Mouse (Mus musculus): Measurements from ENCODE around the gene Lbx1. TPM values are rescaled to one million over a fixed set of nuclear protein-coding genes. Genes with fewer than 3 reads are reported as not detected.
A peak's percentile ranks its signal among the peaks of the same experiment; 100 is the strongest.

The Lbx1 gene
- 0.06 and 0.12 TPM in 2 replicates for polyA plus RNA-seq (2016; fragmentation: Nextera tagmentation; extraction: Ambion mirVana)

- peak within 1 kb of the TSS; percentile 27 for H3K4me3 ChIP-seq
- WGBS = under 1% methylated on average over 30 of the region's 30 CpGs
- H3K4me2 ChIP-seq (replicated peaks) = peak within 1 kb of the TSS; percentile 39
- peaks cover 97% of the 10 kb centered on the region for H3K27me3 ChIP-seq
- no peaks in the 10 kb centered on the region for H3K36me3 ChIP-seq
- no peak within 1 kb of the TSS for H3K27ac ChIP-seq (replicated peaks)
- H3K9ac ChIP-seq (replicated peaks) = no peak within 1 kb of the TSS
- peaks cover 37% of the 10 kb centered on the region for H3K4me1 ChIP-seq
- ATAC-seq (ENCODE audit: low FRiP score, low read depth) = no peak
- H3K9me3 ChIP-seq = no peaks in the 10 kb centered on the region
Measured at GRCm38 (mm10) chr19:45235766-45236362, at the start of gene Lbx1. Lbx1 (minus strand) TSS chr19:45235812.

- Histone ChIP-seq H3K27ac (replicated peaks) (no peak overlapping the region), H3K4me2 (replicated peaks) (no peak overlapping the region), H3K36me3 (no peaks in the 10 kb centered on the region), H3K4me1 (peaks cover 14% of the 10 kb centered on the region), H3K27me3 (peaks cover 35% of the 10 kb centered on the region), H3K4me3 (no peak overlapping the region), H3K9me3 (no peaks in the 10 kb centered on the region), H3K9ac (replicated peaks) (no peak overlapping the region)
- ATAC-seq (ENCODE audit: low FRiP score, low read depth) = no peak
- 7% methylated on average over 10 of the region's 10 CpGs for WGBS
Measured at GRCm38 (mm10) chr19:45283302-45283701, 47.7 kb upstream of the Lbx1 start.

GRCm38 (mm10) chr19:45276196-45276595 is 40.6 kb upstream of the Lbx1 start:
- 75% methylated on average over 4 of the region's 4 CpGs for WGBS
- Histone ChIP-seq H3K4me2 (replicated peaks) (no peak overlapping the region), H3K27ac (replicated peaks) (no peak overlapping the region), H3K36me3 (no peaks in the 10 kb centered on the region), H3K27me3 (peaks cover 25% of the 10 kb centered on the region), H3K4me1 (no peaks in the 10 kb centered on the region), H3K9ac (replicated peaks) (no peak overlapping the region), H3K9me3 (no peaks in the 10 kb centered on the region), H3K4me3 (no peak overlapping the region)
- ATAC-seq (ENCODE audit: low FRiP score, low read depth) = no peak

- H3K9me3 ChIP-seq = no peaks in the 10 kb centered on the region
- H3K36me3 ChIP-seq = no peaks in the 10 kb centered on the region
- no peak overlapping the region for H3K4me2 ChIP-seq (replicated peaks)
- H3K4me1 ChIP-seq = peaks cover 6% of the 10 kb centered on the region; the same call in 1 of the 2 replicates
- no peak overlapping the region for H3K27ac ChIP-seq (replicated peaks)
- no peak overlapping the region for H3K4me3 ChIP-seq
- 36% methylated on average over 10 of the region's 10 CpGs for WGBS
- no peak for ATAC-seq (ENCODE audit: low FRiP score, low read depth)
- H3K9ac ChIP-seq (replicated peaks) = no peak overlapping the region
- H3K27me3 ChIP-seq = peaks cover 49% of the 10 kb centered on the region
Measured at GRCm38 (mm10) chr19:45271986-45272385, 36.4 kb upstream of the Lbx1 start.

GRCm38 (mm10) chr19:45262995-45263394 is 27.4 kb upstream of the Lbx1 start:
- Histone ChIP-seq H3K27me3 (peaks cover 31% of the 10 kb centered on the region), H3K4me2 (replicated peaks) (no peak overlapping the region), H3K4me3 (no peak overlapping the region), H3K9me3 (no peaks in the 10 kb centered on the region), H3K4me1 (no peaks in the 10 kb centered on the region), H3K27ac (replicated peaks) (no peak overlapping the region), H3K36me3 (no peaks in the 10 kb centered on the region), H3K9ac (replicated peaks) (no peak overlapping the region)
- 62% methylated on average over 10 of the region's 10 CpGs for WGBS
- ATAC-seq (ENCODE audit: low FRiP score, low read depth) = no peak

GRCm38 (mm10) chr19:45257414-45258326 is 22.1 kb upstream of the Lbx1 start:
- ATAC-seq (ENCODE audit: low FRiP score, low read depth) = no peak
- H3K27me3 ChIP-seq = peaks cover 49% of the 10 kb centered on the region
- H3K36me3 ChIP-seq = no peaks in the 10 kb centered on the region
- 56% methylated on average over 15 of the region's 15 CpGs for WGBS
- H3K27ac ChIP-seq (replicated peaks) = no peak overlapping the region
- H3K9ac ChIP-seq (replicated peaks) = no peak overlapping the region
- no peaks in the 10 kb centered on the region for H3K4me1 ChIP-seq
- no peak overlapping the region for H3K4me2 ChIP-seq (replicated peaks)
- no peak overlapping the region for H3K4me3 ChIP-seq
- H3K9me3 ChIP-seq = no peaks in the 10 kb centered on the region

GRCm38 (mm10) chr19:45254806-45255205 is 19.2 kb upstream of the Lbx1 start:
- H3K36me3 ChIP-seq = no peaks in the 10 kb centered on the region
- H3K27me3 ChIP-seq = peaks cover 65% of the 10 kb centered on the region
- no peak for ATAC-seq (ENCODE audit: low FRiP score, low read depth)
- 67% methylated on average over 7 of the region's 7 CpGs for WGBS
- H3K27ac ChIP-seq (replicated peaks) = no peak overlapping the region
- no peak overlapping the region for H3K4me3 ChIP-seq
- no peak overlapping the region for H3K9ac ChIP-seq (replicated peaks)
- no peaks in the 10 kb centered on the region for H3K9me3 ChIP-seq
- H3K4me1 ChIP-seq = no peaks in the 10 kb centered on the region
- H3K4me2 ChIP-seq (replicated peaks) = no peak overlapping the region

GRCm38 (mm10) chr19:45252436-45252835 is 16.8 kb upstream of the Lbx1 start:
- H3K27me3 ChIP-seq = peaks cover 66% of the 10 kb centered on the region
- WGBS = 71% methylated on average over 3 of the region's 3 CpGs
- no peak overlapping the region for H3K4me2 ChIP-seq (replicated peaks)

GRCm38 (mm10) chr19:45248691-45249090 is 13.1 kb upstream of the Lbx1 start:
- ATAC-seq (ENCODE audit: low FRiP score, low read depth) = no peak

More at GRCm38 (mm10) chr19:45252436-45252835, 16.8 kb upstream of the Lbx1 start:
- Histone ChIP-seq H3K9ac (replicated peaks) (no peak overlapping the region), H3K9me3 (no peaks in the 10 kb centered on the region), H3K36me3 (no peaks in the 10 kb centered on the region), H3K27ac (replicated peaks) (no peak overlapping the region), H3K4me3 (no peak overlapping the region), H3K4me1 (no peaks in the 10 kb centered on the region)
- no peak for ATAC-seq (ENCODE audit: low FRiP score, low read depth)

GRCm38 (mm10) chr19:45243918-45244700 is 8.5 kb upstream of the Lbx1 start:
- Histone ChIP-seq H3K4me3 (no peak overlapping the region), H3K9ac (replicated peaks) (no peak overlapping the region), H3K9me3 (no peaks in the 10 kb centered on the region), H3K36me3 (no peaks in the 10 kb centered on the region), H3K27me3 (peaks cover 95% of the 10 kb centered on the region), H3K4me1 (0 out of 2 replicates have a peak, but pooled peaks cover 3% of the 10 kb centered on the region), H3K4me2 (replicated peaks) (no peak overlapping the region), H3K27ac (replicated peaks) (no peak overlapping the region)
- ATAC-seq (ENCODE audit: low FRiP score, low read depth) = no peak
- 1% methylated on average over 29 of the region's 29 CpGs for WGBS

More at GRCm38 (mm10) chr19:45248691-45249090, 13.1 kb upstream of the Lbx1 start:
- Histone ChIP-seq H3K9ac (replicated peaks) (no peak overlapping the region), H3K4me3 (no peak overlapping the region), H3K9me3 (no peaks in the 10 kb centered on the region), H3K27me3 (peaks cover 88% of the 10 kb centered on the region), H3K4me2 (replicated peaks) (no peak overlapping the region), H3K27ac (replicated peaks) (no peak overlapping the region), H3K36me3 (no peaks in the 10 kb centered on the region), H3K4me1 (0 out of 2 replicates have a peak, but pooled peaks cover 3% of the 10 kb centered on the region)
- WGBS = 80% methylated on average over 19 of the region's 19 CpGs

- no peak overlapping the region for H3K27ac ChIP-seq (replicated peaks)
- H3K9me3 ChIP-seq = no peaks in the 10 kb centered on the region
- no peak overlapping the region for H3K9ac ChIP-seq (replicated peaks)
- 0 out of 2 replicates have a peak, but pooled peaks cover 3% of the 10 kb centered on the region for H3K4me1 ChIP-seq
- H3K4me2 ChIP-seq (replicated peaks) = no peak overlapping the region
- no peak for ATAC-seq (ENCODE audit: low FRiP score, low read depth)
- no peak overlapping the region for H3K4me3 ChIP-seq
- WGBS = under 1% methylated on average over 5 of the region's 5 CpGs
- no peaks in the 10 kb centered on the region for H3K36me3 ChIP-seq
- H3K27me3 ChIP-seq = peaks cover 95% of the 10 kb centered on the region
Measured at GRCm38 (mm10) chr19:45243264-45243602, 7.6 kb upstream of the Lbx1 start.

Data from midbrain, embryonic 12.5 days (tissue).